Mouse (Mus musculus): ENCODE results near the gene Rdh8. TPM values are rescaled to one million over a fixed set of nuclear protein-coding genes. Genes with fewer than 3 reads are reported as not detected.
A peak's percentile ranks its signal among the peaks of the same experiment; 100 is the strongest.
"Not testable (repeated sequence)": the region's sequence is repeated elsewhere in the genome, so short reads cannot be mapped to it uniquely, and the experiment has no call there.

Rdh8 gene
- polyA plus RNA-seq, 1 experiment from 2014 or later: not detected

- H3K27me3 ChIP-seq (ENCODE audit: control insufficient read depth, insufficient read depth, low read length): no peaks in the 10 kb centered on the region
These were observed 9.8 kb downstream of the Rdh8 start for GRCm38 (mm10) chr9:20828127-20828526.

GRCm38 (mm10) chr9:20830901-20831643 is 12.8 kb downstream of the Rdh8 start:
- peak; percentile 90 for ATAC-seq (ENCODE audit: low FRiP score, low TSS enrichment)

More at GRCm38 (mm10) chr9:20828127-20828526, 9.8 kb downstream of the Rdh8 start:
- H3K36me3 ChIP-seq (ENCODE audit: control insufficient read depth, insufficient read depth, low read length): no peaks in the 10 kb centered on the region
- H3K4me3 ChIP-seq (ENCODE audit: low read depth, low read length): no peak overlapping the region
- WGBS: 95% methylated on average over 1 of the region's 1 CpGs
- no peak overlapping the region for H3K4me2 ChIP-seq (replicated peaks; ENCODE audit: low read depth)
- H3K9ac ChIP-seq (ENCODE audit: low read length): no peak overlapping the region
- ATAC-seq (ENCODE audit: low FRiP score, low TSS enrichment): no peak
- H3K4me1 ChIP-seq (replicated peaks; ENCODE audit: control insufficient read depth, insufficient read depth): peaks cover 3% of the 10 kb centered on the region; the same call in 1 of the 2 replicates
- no peak for DNase-seq (ENCODE audit: low spot score)
- no peaks in the 10 kb centered on the region for H3K9me3 ChIP-seq (ENCODE audit: control insufficient read depth, low read length)
- no peak overlapping the region for H3K27ac ChIP-seq (replicated peaks)
- no peak for TF ChIP-seq EP300 (optimal IDR thresholded peaks at IDR 0.05)
- no peak for TF ChIP-seq CTCF (IDR thresholded peaks at IDR 0.05; ENCODE audit: low read depth)

GRCm38 (mm10) chr9:20834881-20835280 is 16.6 kb downstream of the Rdh8 start:
- Histone ChIP-seq H3K4me1 (replicated peaks; ENCODE audit: control insufficient read depth, insufficient read depth) (peaks cover 3% of the 10 kb centered on the region; the same call in 1 of the 2 replicates), H3K4me2 (replicated peaks; ENCODE audit: low read depth) (no peak overlapping the region), H3K27me3 (ENCODE audit: control insufficient read depth, insufficient read depth, low read length) (no peaks in the 10 kb centered on the region), H3K36me3 (ENCODE audit: control insufficient read depth, insufficient read depth, low read length) (no peaks in the 10 kb centered on the region), H3K27ac (replicated peaks) (no peak overlapping the region), H3K9ac (ENCODE audit: low read length) (no peak overlapping the region), H3K4me3 (ENCODE audit: low read depth, low read length) (no peak overlapping the region), H3K9me3 (ENCODE audit: control insufficient read depth, low read length) (no peaks in the 10 kb centered on the region)
- TF ChIP-seq EP300 (optimal IDR thresholded peaks at IDR 0.05) (no peak), CTCF (IDR thresholded peaks at IDR 0.05; ENCODE audit: low read depth) (no peak)
- ATAC-seq (ENCODE audit: low FRiP score, low TSS enrichment) (no peak), DNase-seq (ENCODE audit: low spot score) (no peak)
- WGBS: 63% methylated on average over 1 of the region's 1 CpGs

More at GRCm38 (mm10) chr9:20830901-20831643, 12.8 kb downstream of the Rdh8 start:
- H3K4me1 ChIP-seq (replicated peaks; ENCODE audit: control insufficient read depth, insufficient read depth): peaks cover 3% of the 10 kb centered on the region; the same call in 1 of the 2 replicates
- no peaks in the 10 kb centered on the region for H3K36me3 ChIP-seq (ENCODE audit: control insufficient read depth, insufficient read depth, low read length)
- no peak overlapping the region for H3K4me2 ChIP-seq (replicated peaks; ENCODE audit: low read depth)
- no peaks in the 10 kb centered on the region for H3K9me3 ChIP-seq (ENCODE audit: control insufficient read depth, low read length)
- no peak overlapping the region for H3K4me3 ChIP-seq (ENCODE audit: low read depth, low read length)
- TF ChIP-seq CTCF (IDR thresholded peaks at IDR 0.05; ENCODE audit: low read depth) (peak; percentile 99), EP300 (optimal IDR thresholded peaks at IDR 0.05) (no peak)
- peak; percentile 93 for DNase-seq (ENCODE audit: low spot score)
- 14% methylated on average over 19 of the region's 19 CpGs for whole genome bisulfite sequencing
- H3K9ac ChIP-seq (ENCODE audit: low read length): no peak overlapping the region
- H3K27ac ChIP-seq (replicated peaks): no peak overlapping the region
- no peaks in the 10 kb centered on the region for H3K27me3 ChIP-seq (ENCODE audit: control insufficient read depth, insufficient read depth, low read length)

DNA sequence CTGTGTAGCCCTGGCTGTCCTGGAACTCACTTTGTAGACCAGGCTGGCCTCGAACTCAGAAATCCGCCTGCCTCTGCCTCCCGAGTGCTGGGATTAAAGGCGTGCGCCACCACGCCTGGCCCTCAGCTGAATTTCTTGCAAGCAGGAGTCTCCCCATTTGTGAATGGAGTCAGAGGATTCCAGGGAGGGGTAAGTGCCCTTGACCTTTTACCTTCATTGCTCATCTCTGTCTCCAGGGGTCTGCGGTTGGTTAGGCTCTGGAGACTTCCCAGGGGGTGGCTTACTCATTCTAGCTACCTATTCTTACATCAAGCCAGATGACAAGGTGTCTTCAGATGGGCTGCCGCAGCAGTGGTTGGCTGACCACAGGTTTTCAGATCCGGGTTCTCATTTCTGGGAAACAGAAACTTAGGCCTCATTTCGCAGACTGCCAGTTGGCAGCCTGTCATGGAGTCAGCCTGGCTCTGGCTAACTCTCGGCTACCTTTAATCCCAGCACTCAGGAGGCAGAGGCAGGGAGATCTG is 17.2 kb downstream of the Rdh8 start:
- H3K9ac ChIP-seq (ENCODE audit: low read length); H3K4me3 ChIP-seq (ENCODE audit: low read depth, low read length); H3K4me2 ChIP-seq (replicated peaks; ENCODE audit: low read depth); ATAC-seq (ENCODE audit: low FRiP score, low TSS enrichment); H3K4me1 ChIP-seq (replicated peaks; ENCODE audit: control insufficient read depth, insufficient read depth); H3K27ac ChIP-seq (replicated peaks); DNase-seq (ENCODE audit: low spot score); H3K9me3 ChIP-seq (ENCODE audit: control insufficient read depth, low read length); H3K27me3 ChIP-seq (ENCODE audit: control insufficient read depth, insufficient read depth, low read length); H3K36me3 ChIP-seq (ENCODE audit: control insufficient read depth, insufficient read depth, low read length): not testable (repeated sequence)
- 87% methylated on average over 10 of the region's 11 CpGs for WGBS

DNA sequence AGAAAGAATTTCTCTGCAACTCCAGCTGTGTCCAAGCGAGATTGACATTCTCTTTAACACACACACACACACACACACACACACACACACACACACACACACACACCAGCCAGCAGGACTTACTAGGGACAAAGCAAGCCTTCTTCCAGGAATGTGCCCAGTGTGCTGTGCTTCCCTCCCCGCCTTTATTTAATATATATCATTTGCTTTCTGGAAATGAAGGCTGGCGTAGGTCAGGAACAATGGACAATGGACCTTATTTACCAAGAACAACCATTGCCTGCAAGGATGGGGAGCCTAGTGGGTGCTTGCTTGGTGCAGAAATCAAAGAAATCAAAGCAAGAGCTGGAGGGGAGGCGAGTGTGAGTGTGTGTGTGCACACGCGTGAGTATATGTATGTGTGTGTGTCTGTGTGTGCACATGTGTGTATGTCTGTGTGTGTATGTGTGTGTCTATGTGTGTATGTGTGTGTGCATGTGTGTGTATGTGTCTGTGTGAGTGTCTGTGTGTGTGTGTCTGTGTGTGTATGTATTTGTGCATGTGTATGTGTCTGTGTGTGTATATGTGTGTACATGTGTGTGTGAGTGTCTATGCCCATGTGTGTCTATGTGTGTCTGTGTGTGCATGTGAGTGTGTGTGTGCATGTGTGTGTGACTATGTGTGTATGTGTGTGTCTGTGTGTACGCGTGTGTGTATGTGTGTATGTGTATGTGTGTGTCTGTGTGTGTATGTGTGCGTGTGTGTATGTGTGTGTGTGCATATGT is 19.1 kb downstream of the Rdh8 start:
- WGBS: 67% methylated on average over 9 of the region's 9 CpGs
- H3K9ac ChIP-seq (ENCODE audit: low read length): no peak overlapping the region
- no peak overlapping the region for H3K4me3 ChIP-seq (ENCODE audit: low read depth, low read length)
- H3K4me1 ChIP-seq (replicated peaks; ENCODE audit: control insufficient read depth, insufficient read depth): no peaks in the 10 kb centered on the region
- no peaks in the 10 kb centered on the region for H3K36me3 ChIP-seq (ENCODE audit: control insufficient read depth, insufficient read depth, low read length)
- no peak overlapping the region for H3K4me2 ChIP-seq (replicated peaks; ENCODE audit: low read depth)
- no peak overlapping the region for H3K27ac ChIP-seq (replicated peaks)
- H3K27me3 ChIP-seq (ENCODE audit: control insufficient read depth, insufficient read depth, low read length): no peaks in the 10 kb centered on the region
- ATAC-seq (ENCODE audit: low FRiP score, low TSS enrichment) (peak; percentile 63; the same call in 1 of the 2 replicates), DNase-seq (ENCODE audit: low spot score) (no peak)
- no peaks in the 10 kb centered on the region for H3K9me3 ChIP-seq (ENCODE audit: control insufficient read depth, low read length)
- TF ChIP-seq CTCF (IDR thresholded peaks at IDR 0.05; ENCODE audit: low read depth): no peak
- no peak for TF ChIP-seq EP300 (optimal IDR thresholded peaks at IDR 0.05)

Measured in stomach, postnatal 0 days (tissue).